Mouse (Mus musculus): ENCODE measurements at regions not wholly inside any gene's neighbourhood (a gene's known extent, or its start where the extent isn't known, plus 50 kb on each side); places are given as distances from the start of the nearest gene placed in this dataset.

DNA sequence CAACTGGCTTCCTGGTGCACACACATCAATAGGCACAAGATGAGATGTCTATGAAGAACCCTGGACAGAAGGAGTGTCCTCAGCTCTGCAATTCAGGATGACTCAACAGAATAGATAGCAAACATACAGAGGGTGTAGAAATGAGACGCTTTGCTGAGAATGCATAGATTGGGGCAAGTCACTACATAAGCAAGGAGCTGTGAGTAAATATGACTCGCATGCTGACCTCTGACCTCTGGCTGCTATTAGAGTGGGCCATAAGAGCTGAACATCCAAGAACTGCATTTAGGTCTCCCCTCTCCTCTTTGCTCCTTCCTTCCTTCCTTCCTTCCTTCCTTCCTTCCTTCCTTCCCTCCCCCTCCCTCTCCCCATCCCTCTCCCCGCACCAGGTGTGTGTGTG is 221.0 kb upstream of the Foxq1 start:
- no peak for DNase-seq

DNA sequence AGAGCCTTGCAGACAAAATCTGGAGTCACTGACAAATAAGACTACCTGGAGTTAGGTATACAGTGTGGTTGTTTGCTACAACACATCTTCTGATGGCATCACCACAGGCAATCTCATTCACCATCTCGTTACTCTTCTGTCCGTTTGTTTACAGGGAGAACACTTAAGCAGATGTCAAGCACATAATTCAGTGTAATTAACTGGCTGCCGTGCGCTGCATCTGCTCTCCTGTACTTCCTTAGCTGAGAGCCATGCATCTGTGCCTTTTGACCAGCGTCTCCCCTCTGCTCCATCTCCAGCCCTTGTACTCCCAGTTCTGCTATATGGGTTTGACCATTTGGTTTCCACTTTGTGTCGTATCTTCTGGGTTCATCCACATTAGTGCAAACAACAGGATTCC is 218.3 kb upstream of the Foxq1 start:
- DNase-seq, result no peak

DNA sequence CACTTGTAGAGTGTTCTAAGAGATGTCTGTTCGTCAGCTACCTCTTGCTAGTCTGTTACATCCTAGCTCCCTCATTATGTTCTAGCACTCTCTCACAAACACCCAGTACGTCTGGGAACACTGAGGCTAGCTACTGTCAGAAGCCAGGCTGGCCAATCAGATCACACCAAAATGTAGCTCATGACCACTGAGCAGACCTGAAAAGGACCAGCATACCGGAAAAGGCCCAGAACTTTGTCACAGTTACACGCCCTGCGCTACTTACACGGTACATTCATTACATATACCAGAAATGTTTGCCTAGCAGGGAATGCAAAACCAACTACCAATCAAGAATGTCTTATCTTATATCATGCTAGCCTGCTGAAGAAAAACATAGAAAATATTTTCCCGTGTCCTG is 216.5 kb upstream of the Foxq1 start:
- no peak for DNase-seq

DNA sequence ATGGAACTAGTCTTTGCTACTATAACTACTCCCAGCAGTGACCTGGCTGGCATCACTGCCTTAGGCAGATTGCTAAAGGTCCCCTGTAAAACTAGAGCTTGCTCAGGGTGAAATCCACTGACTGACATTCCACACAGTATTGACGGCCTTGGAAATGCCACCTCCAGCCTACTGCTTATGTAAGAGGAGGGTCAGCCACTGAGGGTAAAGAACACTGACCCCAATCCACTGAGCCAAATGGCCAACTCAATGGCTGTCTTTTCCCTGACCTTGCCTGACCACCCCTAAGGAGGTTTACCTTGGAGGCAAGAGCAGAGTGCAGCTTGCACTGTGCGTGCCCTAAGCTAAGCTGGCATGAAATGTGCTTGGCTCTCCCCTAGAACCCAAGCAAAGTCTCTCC is 216.0 kb upstream of the Foxq1 start:
- no peak for DNase-seq

GRCm38 (mm10) chr13:31340363-31340948 is 215.5 kb upstream of the Foxq1 start:
- no peak for DNase-seq

- no peak for DNase-seq
Observed at GRCm38 (mm10) chr13:31341282-31342100, 214.4 kb upstream of the Foxq1 start.

GRCm38 (mm10) chr13:31346205-31346604 is 209.7 kb upstream of the Foxq1 start:
- no peak for DNase-seq

DNA sequence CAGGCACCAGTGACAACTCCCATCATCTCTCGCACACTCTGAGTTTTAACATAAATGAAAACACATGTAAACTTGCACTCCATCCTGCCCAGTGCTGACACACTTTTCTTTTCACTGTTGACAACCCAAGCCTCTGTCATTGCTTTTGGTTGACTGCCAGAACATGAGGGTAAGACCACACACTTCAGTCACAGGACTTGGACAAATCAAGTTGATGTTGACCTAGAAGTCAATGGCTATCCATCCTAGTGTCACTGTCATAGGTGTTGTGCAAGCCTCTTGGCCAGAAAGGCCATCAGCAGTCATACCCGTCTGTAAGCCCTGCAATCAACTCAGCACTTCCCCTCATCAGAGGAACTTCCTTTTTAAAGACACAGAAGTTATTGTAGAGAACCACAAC is 208.9 kb upstream of the Foxq1 start:
- no peak for DNase-seq

- DNase-seq, result no peak
Observed at GRCm38 (mm10) chr13:31349671-31350070, 206.3 kb upstream of the Foxq1 start.

GRCm38 (mm10) chr13:31351481-31351880 is 204.5 kb upstream of the Foxq1 start:
- no peak for DNase-seq

GRCm38 (mm10) chr13:31352825-31353224 is 203.1 kb upstream of the Foxq1 start:
- no peak for DNase-seq

- DNase-seq, result no peak
Observed at GRCm38 (mm10) chr13:31359353-31359752, 196.6 kb upstream of the Foxq1 start.

DNA sequence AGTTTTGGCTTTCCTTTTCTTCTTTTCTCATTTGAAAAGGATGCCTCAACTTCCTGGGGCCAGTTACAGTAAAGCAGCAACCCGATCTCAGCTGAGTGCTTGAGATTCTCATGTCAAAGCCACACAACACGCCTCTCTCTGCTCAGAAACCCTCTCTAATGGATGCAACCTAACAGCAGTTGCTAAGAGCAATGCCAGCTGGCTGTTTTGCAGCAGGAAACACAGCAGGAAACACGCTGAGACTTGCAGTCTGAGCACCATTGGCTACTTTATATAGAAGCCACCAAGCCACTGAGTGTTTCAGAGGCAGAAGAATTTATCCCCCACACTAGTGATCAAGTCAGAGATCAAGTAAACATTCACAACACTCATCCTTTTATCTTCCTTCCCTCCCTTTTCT is 193.5 kb upstream of the Foxq1 start:
- no peak for DNase-seq

DNA sequence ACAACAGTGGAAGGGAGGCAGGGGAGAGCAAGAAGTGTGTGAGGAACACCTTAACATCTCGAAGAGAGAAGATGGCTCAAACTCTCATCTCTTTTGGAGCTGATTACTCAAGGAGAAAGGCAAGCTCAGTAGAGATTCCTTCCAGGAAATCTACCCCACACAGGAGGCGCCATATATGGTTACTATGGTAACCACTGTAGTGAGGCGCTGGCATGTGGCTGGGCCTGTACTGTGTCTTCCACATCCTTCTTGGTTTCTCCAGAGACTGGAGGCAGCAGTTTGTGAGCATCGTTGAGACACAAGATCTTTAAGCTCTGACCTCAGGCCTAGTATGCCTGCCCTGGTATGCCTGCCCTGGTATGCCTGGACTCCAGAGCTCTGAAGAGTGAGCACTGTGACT is 191.6 kb upstream of the Foxq1 start:
- DNase-seq, result no peak

GRCm38 (mm10) chr13:31367226-31367625 is 188.7 kb upstream of the Foxq1 start:
- no peak for DNase-seq

DNA sequence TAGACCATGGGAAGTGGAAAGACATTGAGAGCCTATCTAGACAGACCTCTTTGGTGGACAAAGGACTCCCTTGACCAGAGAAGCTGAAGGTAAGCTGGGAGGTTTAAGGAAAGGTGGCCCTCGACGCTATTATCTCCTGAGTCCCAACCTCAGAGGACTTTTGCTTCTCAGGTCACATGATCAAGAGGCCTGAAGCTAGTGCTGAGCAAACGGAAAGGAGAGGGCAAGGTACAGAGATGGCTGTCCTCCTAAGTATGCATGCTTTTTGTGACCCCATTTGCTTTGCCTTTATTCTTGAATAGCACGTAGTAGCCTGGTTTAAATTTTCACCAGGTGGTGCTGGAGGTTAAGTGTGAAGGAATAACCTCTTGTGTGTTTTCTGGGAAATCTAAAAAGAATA is 186.8 kb upstream of the Foxq1 start:
- DNase-seq, result no peak

- no peak for DNase-seq
Observed at GRCm38 (mm10) chr13:31370873-31371272, 185.1 kb upstream of the Foxq1 start.

GRCm38 (mm10) chr13:31374006-31374405 is 181.9 kb upstream of the Foxq1 start:
- DNase-seq, result no peak

GRCm38 (mm10) chr13:31393421-31394215 is 162.3 kb upstream of the Foxq1 start:
- DNase-seq, result no peak

DNA sequence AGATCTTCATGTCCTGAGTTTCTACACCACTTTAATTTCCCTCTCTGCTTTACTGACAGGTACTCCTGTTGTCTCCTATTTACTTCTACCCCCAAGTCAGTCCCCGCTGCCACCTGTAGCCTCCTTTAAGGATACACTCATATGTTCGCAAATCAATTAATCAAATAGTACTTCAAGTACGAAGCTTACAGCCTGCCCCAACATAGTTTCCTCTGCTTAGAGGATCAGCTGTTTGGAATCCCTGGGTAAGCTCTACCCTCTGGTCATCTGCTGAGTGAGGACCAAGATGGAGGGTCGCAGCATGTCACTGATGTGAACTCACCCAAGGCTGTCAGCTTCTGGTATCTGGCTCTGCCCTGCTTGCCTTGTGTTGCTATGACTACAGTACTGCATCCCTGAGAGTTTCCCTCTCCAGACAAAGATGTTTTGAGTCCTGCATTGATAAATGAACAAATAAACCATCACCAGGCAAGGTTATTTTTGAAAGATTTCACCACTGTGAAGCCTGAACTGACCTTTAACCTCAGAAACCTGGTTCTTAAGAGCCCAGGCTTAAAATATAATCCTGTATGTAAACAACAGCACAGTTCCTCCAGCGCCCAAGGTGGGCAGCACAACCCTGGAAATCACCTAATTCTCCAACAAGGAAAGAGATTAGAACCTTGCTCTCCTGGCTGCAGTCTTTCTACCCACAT is 159.6 kb upstream of the Foxq1 start:
- no peak for DNase-seq

- DNase-seq, result no peak
Observed at GRCm38 (mm10) chr13:31397246-31397645, 158.7 kb upstream of the Foxq1 start.

GRCm38 (mm10) chr13:31400401-31400800 is 155.5 kb upstream of the Foxq1 start:
- no peak for DNase-seq

DNA sequence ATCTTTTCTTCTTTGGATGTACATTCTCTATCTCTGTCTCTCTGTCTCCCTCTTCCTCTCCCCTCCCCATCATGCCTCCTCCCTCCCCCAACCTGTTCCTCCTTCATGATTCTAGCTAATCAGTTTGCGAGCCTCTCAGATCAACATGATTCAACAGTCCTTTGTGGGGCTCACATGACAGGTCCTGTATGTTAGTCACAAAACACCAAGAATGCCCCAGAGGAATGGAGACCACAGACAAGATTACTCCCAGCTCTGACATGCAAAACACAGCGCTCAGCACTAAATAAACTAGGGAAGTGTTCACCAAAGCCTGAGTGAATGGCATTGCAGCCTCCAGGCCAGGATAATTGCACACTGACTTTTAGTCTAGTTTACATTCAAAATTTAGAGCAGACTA is 150.6 kb upstream of the Foxq1 start:
- no peak for DNase-seq
